Mouse (Mus musculus) ovary, postnatal 36 days (tissue): ENCODE measurements at regions not wholly inside any gene's neighbourhood (a gene's known extent, or its start where the extent isn't known, plus 50 kb on each side); places are given as distances from the start of the nearest gene placed in this dataset.

Source experiments
- DNase-seq: peaks from one replicate; pipeline ENCODE4 v3.0.0; 2022; ENCODE audit warnings: low spot score, mixed read lengths

DNA sequence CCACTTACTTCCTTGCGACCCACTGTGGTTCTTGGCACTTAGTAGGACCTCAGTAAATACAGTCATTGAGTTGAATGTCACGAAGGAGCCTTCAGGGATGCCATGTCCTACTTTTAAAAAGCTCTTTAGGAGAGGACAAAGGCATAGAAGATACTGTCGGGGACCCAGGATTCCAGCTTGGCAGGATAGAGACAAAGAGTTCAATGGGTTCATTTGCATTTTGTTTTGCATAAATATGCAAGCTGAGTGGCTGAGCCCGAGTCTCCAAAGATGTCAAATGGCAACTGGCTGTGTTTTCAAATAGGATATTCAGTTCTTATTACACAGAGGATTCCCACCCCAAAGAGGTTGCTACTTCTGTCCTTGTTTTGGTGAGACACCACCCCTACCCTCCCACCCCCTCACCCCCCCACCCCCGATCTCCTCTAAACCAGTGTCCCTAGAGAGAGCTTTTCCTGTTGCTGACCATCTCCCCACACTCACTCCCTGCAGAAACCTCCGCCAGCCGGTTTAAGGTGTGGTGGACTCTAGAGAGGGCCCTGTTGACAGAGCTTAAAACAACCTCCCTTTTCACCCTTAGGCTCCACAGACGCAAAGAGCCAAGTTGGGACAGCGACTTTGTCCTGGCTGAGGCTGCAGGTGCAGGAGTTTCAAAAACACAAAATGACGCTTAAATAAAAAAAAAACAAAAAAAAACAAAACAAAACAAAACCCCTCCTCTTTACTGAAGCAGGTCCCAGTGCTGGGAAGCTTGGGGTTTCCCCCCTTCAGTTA is 57.9 kb downstream of the Sox9 start:
- DNase-seq, result no peak

DNA sequence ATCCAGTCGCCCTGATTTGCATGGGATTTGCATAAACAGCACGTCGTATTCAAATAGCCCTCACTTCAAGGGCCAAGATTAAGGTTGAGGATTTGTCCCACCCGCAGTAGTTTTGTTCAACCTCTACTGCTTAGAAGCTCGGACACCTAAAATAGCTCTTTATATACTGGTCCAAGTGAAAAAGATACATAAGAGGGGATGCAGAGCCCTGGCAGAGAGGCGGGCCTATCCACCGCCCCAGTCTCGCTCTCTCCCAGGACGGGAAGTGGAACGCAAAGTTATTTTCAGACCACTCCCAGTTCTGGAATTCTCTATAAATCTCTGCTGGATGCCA is 58.4 kb downstream of the Sox9 start:
- DNase-seq, result no peak

DNA sequence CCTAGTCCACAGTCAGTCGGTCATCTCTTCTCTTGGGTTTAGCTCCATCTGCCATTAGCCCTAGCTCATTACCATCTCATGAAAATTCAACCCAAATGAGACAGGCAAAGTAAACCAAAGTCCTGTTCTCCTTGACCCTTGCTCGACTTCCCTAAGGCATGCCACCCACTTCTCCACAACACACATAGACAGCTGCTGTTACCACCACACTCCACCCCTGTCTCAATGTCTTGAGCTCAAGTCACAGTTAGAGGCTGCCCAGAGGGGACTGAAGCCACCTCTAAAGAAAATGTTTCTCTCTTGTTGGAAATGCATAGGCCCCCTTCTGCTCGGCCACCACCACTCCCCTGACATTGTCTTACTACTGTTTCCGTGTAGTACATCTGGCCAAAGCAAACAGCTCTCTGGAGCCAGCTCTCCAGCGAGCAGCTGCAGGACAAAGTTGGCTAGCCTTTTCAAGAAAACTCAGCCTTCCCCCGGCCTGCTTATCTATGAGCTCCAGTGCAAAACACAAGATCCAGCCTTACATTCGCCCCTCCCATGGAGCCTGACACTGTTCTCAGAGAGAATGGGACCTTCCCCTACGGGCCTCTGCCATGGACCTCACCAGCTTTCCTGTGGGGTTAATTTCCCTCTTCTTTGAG is 62.4 kb downstream of the Sox9 start:
- no peak for DNase-seq

DNA sequence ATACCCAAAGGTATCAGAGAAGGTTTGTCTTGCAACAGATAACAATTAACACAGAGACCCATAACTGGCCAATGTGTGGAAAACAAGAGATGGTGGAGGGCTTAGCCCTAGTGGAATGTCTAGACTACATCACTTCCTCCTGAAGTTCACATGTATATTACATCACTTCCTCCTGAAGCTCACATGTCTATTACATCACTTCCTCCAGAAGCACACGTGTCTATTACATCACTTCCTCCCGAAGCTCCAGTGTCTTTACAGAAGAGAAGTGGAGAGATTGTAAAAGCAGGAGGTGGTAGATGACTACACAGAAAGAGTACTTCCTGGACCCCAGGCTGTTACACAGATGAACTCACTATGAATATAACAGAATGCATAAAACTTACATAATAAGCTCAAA is 65.1 kb downstream of the Sox9 start:
- no peak for DNase-seq

DNA sequence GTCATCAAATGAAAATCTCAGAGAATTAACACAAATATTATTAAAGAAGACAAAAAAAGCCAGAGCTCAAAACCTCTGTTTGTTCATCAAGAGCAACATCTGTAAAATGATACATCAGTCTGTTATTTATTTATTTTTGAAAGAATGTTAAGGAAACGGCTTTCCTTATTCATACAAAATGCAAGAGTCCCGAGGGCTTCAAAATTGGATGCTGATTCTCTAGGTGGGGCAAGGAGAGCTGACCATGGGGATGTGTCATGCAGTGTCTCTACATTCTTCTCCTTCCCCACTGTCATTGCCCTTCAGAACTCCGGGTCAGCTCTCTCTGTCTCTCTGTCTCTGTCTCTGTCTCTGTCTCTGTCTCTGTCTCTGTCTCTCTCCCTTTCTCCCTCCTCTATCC is 65.8 kb downstream of the Sox9 start:
- DNase-seq, result no peak

DNA sequence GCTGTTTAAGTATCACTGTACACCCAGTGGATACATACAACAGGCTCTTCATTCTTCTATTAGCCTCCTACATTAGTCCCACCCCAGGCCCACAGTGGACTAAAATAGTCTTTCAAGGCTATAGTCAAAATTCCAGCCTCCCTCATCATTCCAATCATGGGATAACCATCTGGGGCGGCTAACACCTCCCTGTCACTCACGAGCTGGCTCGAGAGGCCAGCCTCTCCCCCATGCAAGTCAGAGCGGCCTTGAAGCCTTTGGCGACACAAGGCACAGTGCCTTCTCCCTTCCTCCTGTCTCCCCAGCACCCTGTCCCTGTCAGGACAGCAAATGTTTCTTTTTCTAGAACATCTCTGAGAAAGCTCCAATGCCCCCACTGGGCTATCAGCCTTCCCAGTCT is 68.0 kb downstream of the Sox9 start:
- no peak for DNase-seq

DNA sequence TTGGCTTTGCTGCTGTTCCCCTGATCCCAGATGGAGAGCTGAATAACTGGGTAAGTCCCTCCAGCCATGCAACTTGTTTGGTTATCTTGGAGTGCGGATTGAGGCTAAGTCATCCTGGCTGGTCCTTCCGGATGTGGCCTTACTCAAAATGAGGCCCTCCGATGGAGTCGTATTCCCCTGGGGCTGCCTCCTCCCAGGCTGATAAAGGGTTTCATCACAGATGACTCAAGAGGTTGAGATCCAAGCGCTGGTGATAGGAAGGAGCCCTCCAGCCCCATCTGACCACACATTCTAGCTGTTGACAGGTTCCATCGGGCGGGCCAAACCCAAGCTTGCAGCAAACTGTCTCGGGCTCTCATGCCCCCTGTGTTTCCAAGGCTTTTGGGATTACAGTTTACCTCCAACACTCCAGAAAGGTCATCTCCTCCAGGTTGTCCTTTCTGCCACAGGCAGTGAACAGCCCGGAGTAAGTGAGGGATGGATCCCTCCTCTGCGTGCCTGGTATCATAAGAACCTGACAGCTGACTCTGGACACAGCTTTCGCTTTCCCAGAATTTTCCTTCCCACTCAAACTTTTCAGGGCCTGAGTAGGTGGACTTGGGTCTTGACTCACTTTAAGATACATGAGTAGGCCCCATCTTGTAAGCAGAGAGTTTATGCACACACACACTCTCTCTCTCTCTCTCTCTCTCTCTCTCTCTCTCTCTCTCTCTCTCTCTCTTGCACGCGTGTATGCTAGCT is 68.7 kb downstream of the Sox9 start:
- no peak for DNase-seq

DNA sequence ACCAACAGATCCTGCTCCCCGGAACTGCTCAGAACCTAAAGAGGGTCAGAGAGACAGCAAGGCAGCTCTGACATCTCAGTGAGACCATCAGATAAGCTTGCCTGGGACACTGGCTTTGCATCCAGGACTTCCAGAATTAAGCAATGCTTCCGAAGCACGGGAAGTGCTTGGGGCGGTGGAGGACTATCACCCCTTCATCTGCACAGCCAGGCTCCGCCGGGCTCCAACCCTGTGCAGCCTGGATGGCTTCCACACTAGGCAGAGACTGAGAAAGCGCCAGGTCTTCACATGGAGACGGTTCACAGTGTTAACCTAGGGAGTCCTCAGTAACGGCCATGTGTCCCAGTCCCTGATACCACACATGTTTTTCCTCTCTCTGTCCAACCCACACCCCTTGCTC is 69.3 kb downstream of the Sox9 start:
- DNase-seq, result no peak

DNA sequence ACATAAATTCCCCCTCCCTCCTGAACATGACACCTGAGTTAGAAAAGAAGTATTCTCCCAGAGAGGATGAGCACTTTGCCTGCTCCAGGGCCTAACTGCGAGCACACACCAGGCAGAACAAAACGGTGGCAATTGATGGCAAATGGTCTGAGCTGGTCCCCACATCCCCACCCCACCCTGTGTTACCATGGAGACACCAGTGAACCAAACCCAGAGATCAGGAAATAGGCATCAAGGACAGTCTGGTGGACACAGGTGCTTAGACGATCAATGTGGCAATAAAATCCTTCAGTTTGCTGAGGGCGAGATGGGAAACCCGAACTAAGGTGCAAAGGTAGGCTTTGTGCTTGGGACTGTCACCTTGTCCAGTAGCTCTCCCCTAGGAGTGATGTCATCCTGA is 74.0 kb downstream of the Sox9 start:
- DNase-seq, result no peak

DNA sequence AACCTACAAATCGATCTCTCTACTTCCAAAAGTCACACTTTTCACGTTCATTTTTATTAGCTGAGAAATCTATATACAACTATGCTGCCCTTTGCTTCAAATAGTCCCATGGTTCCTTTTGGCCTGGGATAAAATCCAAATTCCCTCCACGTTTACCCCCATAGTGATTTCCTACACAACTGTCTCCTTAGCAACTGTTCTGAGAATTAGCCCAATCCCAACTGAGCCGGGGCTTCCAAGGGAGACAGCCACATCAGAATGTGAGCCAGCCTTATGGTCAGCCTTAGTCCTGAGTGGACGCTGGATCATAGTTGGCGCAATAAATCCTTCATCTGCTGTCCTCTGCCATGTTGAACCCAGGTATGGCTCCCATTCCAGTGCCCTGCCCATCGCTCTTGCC is 77.3 kb downstream of the Sox9 start:
- no peak for DNase-seq

DNA sequence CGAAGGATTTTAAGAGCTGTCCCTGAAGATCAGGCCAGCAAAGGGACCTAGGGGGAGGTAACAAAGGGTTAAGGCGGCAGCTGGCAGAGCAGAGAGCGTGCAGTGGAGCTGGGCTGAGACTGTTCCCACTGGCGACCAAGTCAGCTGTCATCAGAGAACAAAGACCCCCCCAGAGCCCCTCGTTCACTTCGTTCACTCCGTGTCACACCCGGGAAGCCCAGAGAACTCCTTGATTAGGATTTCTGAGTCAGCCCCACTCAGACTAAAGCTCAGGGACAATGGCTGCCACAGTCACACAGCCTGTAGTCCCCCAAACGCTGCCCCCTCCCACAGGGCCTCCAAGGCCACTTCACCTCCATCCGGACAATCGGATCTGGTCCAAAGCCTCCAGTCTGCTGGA is 78.8 kb downstream of the Sox9 start:
- no peak for DNase-seq

DNA sequence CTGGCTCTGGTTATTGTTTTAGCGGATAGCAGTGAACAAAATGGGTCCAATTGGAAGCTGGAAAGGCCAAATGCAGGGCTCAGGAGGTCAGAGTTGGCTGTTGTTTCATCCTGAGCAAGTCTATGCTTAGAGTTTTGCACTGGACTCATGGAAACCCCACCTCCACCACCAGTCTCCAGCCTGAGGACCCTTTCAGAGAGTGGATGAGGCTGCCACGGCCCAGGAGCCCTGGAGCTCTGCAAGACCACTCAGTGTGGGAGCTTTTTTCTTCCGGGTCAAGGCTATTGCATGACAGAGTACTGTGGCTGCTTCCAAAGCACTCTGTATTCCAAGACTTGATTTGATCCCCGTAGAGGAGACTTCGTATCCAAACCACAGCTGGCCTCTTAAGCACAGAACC is 79.2 kb downstream of the Sox9 start:
- DNase-seq, result no peak

DNA sequence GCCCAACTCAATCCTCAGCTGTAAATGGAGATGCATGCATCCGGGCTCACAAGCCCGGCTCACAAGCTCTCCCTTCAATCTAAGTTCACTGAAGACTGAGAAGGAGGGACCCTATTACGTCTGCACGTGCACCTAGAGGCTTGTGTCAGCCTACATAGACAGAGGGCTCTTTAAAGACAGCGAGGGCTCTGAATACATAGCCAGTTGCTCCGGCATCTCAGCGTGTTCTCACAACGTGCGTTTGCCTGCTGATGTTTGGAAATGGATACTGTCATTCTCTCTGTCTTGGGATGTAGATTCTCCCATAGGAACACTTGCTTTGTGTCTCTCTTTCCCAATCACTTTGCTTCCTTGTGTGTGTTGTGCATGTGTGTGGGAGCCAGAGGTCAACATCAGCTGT is 83.8 kb downstream of the Sox9 start:
- DNase-seq, result no peak

DNA sequence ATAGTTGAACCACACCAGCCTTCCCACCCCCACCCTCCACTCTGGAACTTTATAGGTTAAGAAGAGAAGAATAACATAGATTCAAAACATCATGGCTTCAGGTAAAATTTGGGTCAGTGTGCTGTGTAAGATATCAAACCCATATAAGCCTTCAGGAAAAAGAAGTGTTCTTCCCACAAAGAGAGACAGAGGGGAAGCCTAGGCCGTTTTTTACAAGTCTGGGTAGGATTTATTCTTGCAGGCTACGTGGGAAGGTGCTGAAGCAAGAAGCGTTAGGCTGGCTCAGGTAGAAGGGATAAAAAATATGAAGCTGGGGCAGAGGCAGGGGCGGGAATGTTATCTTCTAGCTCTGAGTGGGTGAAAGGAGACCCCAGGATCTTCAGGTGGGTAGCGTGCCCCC is 87.5 kb downstream of the Sox9 start:
- no peak for DNase-seq

DNA sequence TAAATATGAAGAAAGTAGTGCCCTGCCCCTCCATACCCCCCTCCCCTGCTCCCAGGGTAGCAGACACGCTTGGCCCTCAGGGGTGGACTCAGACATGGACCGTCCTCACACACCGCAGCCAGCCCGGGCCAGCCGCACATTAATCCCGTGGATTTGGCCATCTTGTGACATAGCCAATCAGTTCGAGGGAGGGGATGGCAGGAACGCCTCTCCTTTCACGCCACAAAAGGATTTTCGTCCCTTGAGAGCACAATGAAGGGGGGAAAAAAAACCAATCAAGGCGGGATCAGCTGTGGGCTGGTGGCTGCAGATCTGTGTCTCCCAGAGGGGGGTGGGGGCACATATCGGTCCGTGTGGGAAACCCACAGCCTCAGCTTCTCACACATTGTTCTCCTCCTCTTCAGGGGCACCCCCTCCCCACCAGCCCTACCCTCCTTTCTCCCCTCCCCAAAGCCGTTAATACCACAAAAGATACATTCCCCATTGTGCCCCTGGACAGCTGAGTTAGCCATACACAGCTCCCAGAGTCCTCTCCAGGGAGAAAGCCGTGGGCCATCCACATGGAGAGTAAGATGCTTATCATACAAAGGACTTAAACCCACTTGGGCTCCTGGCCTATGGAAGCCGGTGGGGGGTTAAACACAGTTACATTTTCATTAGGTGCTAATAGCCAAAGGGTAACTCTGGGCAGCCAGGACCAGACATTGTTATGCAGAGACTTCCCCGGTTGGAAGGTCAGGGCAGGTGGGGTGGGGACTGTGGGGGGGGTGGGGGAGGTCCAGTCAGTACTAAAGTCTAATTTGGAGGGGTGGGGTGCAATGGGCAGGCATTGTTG is 88.4 kb downstream of the Sox9 start:
- no peak for DNase-seq

DNA sequence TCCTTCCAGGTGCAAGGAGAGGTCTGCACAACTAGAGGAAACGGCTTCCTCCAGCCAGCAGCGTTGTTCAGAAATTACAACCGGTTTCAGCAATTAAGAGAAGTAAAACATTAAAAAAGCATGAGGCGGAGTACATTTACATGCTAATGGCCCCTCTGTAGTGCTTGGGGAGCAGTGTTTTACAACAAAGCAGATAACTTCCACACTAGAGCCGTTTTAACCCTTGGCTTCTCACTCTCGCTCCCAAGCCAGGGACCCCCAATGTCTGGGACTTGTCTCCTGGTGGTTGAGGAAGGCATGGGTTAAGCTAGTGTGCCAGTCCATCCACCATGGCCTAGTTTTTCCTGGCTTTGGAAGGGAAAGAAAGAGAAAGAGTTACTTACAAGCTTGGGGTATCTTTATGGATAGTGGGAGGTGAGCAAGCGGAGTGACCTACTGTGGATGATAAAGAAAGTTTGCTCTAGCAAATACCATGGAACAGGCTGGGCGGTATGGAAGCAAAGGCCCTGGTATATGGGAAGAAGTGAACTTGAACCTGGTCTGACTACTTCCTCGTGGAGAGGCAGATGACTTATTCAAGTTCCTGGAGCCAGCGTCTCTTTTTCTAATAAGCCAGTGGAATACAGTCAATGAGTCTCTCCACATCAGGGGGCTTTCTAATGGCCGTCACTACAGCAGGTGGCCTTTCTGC is 90.8 kb downstream of the Sox9 start:
- no peak for DNase-seq

DNA sequence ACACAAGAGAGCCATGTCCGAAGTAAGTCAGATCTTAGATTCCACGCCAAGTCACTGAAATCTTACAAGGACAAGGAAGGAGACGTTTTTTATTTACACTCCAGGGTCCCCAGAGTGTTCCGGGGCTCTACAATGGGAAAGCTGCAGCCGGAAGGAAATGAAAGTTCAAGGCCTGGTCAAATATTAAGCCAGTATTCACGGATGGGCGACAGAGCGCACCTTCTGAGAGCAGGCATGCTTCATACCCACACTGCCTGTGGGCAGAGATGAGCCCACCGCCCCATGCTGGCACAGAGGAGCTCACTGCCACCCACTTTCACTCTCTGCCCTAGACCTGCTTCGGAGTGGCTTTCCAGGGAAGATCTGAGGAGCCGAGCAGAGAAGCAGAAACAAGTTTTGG is 92.2 kb downstream of the Sox9 start:
- no peak for DNase-seq

DNA sequence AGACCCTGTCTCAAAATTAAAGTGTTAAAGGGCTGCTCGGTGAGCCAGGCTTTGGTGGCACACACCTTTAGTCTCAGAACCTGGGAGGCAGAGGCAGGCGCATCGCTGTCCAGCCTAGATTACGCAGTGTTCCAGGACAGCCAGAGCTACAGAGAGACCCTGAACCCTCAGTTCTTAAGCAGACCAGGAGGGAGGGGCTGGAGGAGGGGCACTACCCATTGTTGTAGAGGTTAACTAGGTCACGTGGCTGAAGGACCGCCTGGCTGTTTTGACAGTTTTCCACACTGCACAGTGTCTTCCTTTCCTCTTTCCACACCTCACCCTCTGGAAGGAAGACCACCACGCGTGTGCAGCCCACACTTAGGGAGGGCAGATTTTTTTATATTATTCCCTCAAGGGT is 94.2 kb downstream of the Sox9 start:
- no peak for DNase-seq

DNA sequence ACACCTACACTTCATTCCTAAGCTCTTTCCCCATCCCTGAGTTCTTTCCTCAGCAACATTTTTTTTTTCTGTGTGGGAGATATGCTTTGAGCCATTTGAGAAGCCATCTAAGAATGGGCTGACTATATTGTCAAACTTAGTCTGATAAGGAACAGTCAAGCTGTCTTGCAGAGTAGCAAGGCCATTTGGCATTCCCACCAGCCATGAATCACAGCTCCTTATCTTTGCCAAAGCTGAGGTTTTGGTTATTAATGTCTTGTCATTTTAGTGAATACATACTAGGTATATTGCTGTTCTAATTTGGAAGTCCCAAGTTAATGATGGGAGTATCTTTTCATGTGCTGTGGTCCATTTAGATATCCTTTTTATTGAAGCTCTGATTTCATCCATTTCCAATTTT is 96.4 kb downstream of the Sox9 start:
- DNase-seq, result no peak

DNA sequence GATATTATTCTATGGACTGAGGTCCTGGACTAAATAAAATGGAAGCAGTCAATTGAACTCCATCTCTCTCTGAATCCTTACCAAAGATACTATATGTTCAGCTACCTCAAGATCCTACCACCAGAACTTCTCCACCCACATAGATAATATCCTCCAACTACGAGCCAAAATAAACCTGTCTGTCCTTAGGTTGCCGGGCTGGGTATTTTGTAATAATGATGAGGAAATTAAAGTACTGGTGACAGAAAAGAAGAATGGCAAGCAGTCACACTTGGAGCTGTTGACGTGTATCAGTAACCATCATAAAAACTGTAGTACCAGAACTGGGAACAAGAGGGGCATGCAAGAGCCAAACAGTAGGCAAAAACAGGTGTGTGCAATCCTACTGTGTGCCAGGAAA is 98.7 kb downstream of the Sox9 start:
- no peak for DNase-seq

DNA sequence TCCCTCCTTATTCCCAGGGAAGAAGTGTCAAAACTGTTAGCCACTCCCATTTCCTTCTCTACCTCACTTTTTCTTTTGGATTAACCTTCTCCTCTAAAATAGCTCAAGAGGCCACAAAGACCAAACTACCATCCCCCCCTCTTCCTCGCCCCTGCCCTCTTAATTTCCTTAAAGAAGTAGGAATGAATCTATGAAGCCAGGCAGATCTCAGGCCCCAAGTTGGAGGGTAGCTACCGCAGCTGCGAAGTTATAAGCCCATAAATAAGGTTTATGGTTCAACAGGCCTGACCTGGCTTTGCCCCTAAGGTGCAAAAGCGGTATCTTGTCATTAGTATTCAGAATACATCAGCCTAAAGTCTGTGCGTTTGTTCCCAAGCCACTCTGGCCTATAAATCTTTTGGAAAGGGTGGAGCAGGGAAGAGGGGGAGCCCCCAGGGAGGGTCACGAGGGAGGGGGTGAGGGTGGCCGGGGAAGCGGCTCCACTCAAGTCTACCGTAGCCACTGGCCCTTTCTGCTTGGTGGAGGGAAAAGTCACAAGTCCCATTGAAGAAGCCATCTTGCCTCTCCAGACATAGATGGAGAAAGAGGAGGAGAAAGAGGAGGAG is 103.4 kb downstream of the Sox9 start:
- DNase-seq, result no peak

DNA sequence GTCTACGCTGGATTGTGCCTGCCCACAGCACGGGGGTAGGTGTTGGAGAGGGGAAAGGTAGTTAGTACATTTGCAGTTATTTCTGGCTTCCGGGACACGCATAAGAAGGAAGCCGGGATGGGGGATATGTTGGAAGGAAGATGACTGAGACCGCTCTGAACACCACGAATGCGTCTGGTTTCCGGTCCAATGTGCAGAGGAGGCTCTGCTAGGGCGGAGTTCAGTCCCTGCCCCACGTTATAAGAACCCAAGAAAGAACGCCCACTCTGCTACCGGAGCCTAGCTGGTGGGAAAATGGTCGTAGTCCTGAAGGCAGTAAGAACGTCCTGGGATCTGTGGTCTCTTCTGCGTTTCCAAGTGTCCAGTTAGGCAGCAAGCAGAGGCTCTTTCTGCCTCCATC is 104.1 kb downstream of the Sox9 start:
- no peak for DNase-seq
